Mouse (Mus musculus): ENCODE data around the gene Lypd5.
A peak's percentile ranks its signal among the peaks of the same experiment; 100 is the strongest.

The Lypd5 gene

GRCm38 (mm10) chr7:24359269-24359668 is 10.3 kb downstream of the Lypd5 start:
- no peak for DNase-seq (ENCODE audit: low spot score in 2 of 2)

GRCm38 (mm10) chr7:24361001-24361400 is 12.0 kb downstream of the Lypd5 start:
- DNase-seq (ENCODE audit: low spot score in 2 of 2) = no peak

- no peak for DNase-seq (ENCODE audit: low spot score in 2 of 2)
Measured at GRCm38 (mm10) chr7:24363228-24363627, 14.2 kb downstream of the Lypd5 start.

- peak; percentile 67 to 83 for DNase-seq (ENCODE audit: low spot score in 2 of 2)
Measured at GRCm38 (mm10) chr7:24364827-24365226, 15.8 kb downstream of the Lypd5 start.

- no peak for DNase-seq (ENCODE audit: low spot score in 2 of 2)
Measured at GRCm38 (mm10) chr7:24365258-24366014, 16.4 kb downstream of the Lypd5 start.

GRCm38 (mm10) chr7:24366716-24367632 is 18.0 kb downstream of the Lypd5 start:
- no peak for DNase-seq (ENCODE audit: low spot score in 2 of 2)

- DNase-seq (ENCODE audit: low spot score in 2 of 2) = no peak
Measured at GRCm38 (mm10) chr7:24368226-24368625, 19.2 kb downstream of the Lypd5 start.

GRCm38 (mm10) chr7:24368946-24369345 is 19.9 kb downstream of the Lypd5 start:
- DNase-seq (ENCODE audit: low spot score in 2 of 2) = no peak

GRCm38 (mm10) chr7:24369731-24370541 is 20.9 kb downstream of the Lypd5 start, which contains the start of gene Kcnn4:
Kcnn4 (plus strand) TSS chr7:24370263.
- no peak for DNase-seq (ENCODE audit: low spot score in 2 of 2)

GRCm38 (mm10) chr7:24371012-24371808 is 22.2 kb downstream of the Lypd5 start:
- no peak for DNase-seq (ENCODE audit: low spot score in 2 of 2)

- DNase-seq (ENCODE audit: low spot score in 2 of 2) = no peak
Measured at GRCm38 (mm10) chr7:24371809-24372145, 22.8 kb downstream of the Lypd5 start.

GRCm38 (mm10) chr7:24372300-24372699 is 23.3 kb downstream of the Lypd5 start:
- peak in 1 of 2 experiments; percentile 61 for DNase-seq (ENCODE audit: low spot score in 2 of 2)

- DNase-seq (ENCODE audit: low spot score in 2 of 2) = no peak
Measured at GRCm38 (mm10) chr7:24372786-24373185, 23.8 kb downstream of the Lypd5 start.

- no peak for DNase-seq (ENCODE audit: low spot score in 2 of 2)
Measured at GRCm38 (mm10) chr7:24373538-24374379, 24.8 kb downstream of the Lypd5 start.

- no peak for DNase-seq (ENCODE audit: low spot score in 2 of 2)
Measured at GRCm38 (mm10) chr7:24376456-24376855, 27.5 kb downstream of the Lypd5 start.

GRCm38 (mm10) chr7:24377091-24377865 is 28.3 kb downstream of the Lypd5 start:
- DNase-seq (ENCODE audit: low spot score in 2 of 2) = peak; percentile 68 to 72

GRCm38 (mm10) chr7:24378049-24378701 is 29.2 kb downstream of the Lypd5 start:
- DNase-seq (ENCODE audit: low spot score in 2 of 2) = no peak

- DNase-seq (ENCODE audit: low spot score in 2 of 2) = no peak
Measured at GRCm38 (mm10) chr7:24379934-24380333, 30.9 kb downstream of the Lypd5 start.

GRCm38 (mm10) chr7:24380370-24380769 is 31.4 kb downstream of the Lypd5 start:
- DNase-seq (ENCODE audit: low spot score in 2 of 2) = no peak

All from urinary bladder, adult 18-20 months (tissue).